Mouse (Mus musculus) 3134 (cell line): ENCODE measurements around the gene Bmp15.
A peak's percentile ranks its signal among the peaks of the same experiment; 100 is the strongest.

Experiments
- DNase-seq: peaks from one replicate; pipeline ENCODE4 v3.0.0-alpha.2; 2011; ENCODE audit warnings: low spot score; ENCODE audit not compliant: insufficient read length; ENCODE audit errors: extremely low read depth

Bmp15 gene

GRCm38 (mm10) chrX:6320621-6321020 lies at the start of gene Bmp15:
Gene Bmp15, minus strand, starts transcription at chrX:6320721.
- DNase-seq: no peak

- peak; percentile 1 for DNase-seq
Observed at GRCm38 (mm10) chrX:6368822-6369221, 48.3 kb upstream of the Bmp15 start.

- no peak for DNase-seq
Observed at GRCm38 (mm10) chrX:6357503-6358114, 37.1 kb upstream of the Bmp15 start.

DNA sequence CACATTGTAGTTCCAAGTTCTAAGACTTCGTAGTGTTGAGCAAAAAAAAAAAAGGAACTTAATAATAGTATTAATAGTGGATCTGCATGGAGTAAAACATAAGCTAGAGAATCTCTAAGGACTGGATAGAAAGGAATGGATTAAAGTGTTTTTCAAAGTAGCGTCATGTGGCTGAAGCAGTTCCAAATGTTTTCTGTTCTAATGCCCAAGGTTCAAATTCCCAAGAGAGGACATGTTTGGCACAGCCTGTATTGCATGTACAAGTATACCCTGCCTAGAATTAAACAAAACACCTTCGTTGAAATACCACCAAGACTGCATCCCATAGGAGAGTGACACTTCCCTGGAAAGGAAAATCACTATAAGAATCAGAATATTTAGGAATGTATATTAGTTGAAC lies 36.4 kb upstream of the Bmp15 start:
- DNase-seq: no peak

- no peak for DNase-seq
Observed at GRCm38 (mm10) chrX:6345273-6345959, 24.9 kb upstream of the Bmp15 start.

GRCm38 (mm10) chrX:6324056-6324455 lies 3.5 kb upstream of the Bmp15 start:
- DNase-seq: no peak

GRCm38 (mm10) chrX:6317747-6318146 lies 2.8 kb downstream of the Bmp15 start:
- no peak for DNase-seq
